Mouse (Mus musculus) hindbrain, embryonic 12.5 days (tissue): ENCODE results near the gene Atp8a2. TPM values are rescaled to one million over a fixed set of nuclear protein-coding genes. Genes with fewer than 3 reads are reported as not detected.

Experiments
- ATAC-seq: fragments of 200-750 bp; cut with Nextera tagmentation; 2 replicates; pipeline ENCODE4 v1.8.0; 2017; ENCODE audit warnings: moderate TSS enrichment; ENCODE audit not compliant: low FRiP score
- H3K27ac ChIP-seq: fragments of 300-500 bp; sonication (generic); 2 replicates; pipeline ENCODE4 v1.5.1; 2016; ENCODE audit warnings: mild to moderate bottlenecking
- H3K27me3 ChIP-seq: fragments of 300-500 bp; sonication (generic); 2 replicates; pipeline ENCODE4 v1.6.1; 2016; ENCODE audit warnings: mild to moderate bottlenecking
- H3K36me3 ChIP-seq: fragments of 300-500 bp; sonication (generic); 2 replicates; pipeline ENCODE4 v1.6.1; 2016; ENCODE audit warnings: mild to moderate bottlenecking
- H3K4me1 ChIP-seq: fragments of 300-500 bp; sonication (generic); 2 replicates; pipeline ENCODE4 v1.6.1; 2016
- H3K4me2 ChIP-seq: fragments of 300-500 bp; sonication (generic); replicated peaks from 2 replicates; pipeline ENCODE4 v1.6.1; 2016; ENCODE audit warnings: mild to moderate bottlenecking
- H3K4me3 ChIP-seq: fragments of 300-500 bp; sonication (generic); 2 replicates; pipeline ENCODE4 v1.5.1; 2016; ENCODE audit warnings: mild to moderate bottlenecking
- H3K9ac ChIP-seq: fragments of 300-500 bp; sonication (generic); 2 replicates; pipeline ENCODE4 v1.6.1; 2016; ENCODE audit warnings: mild to moderate bottlenecking, moderate library complexity
- H3K9me3 ChIP-seq: fragments of 300-500 bp; sonication (generic); replicated peaks from 2 replicates; pipeline ENCODE4 v1.6.1; 2016; ENCODE audit warnings: mild to moderate bottlenecking
- WGBS: fragments of 180-500 bp; shearing (Covaris S2); methylation state at CpG from one replicate; pipeline ENCODE4 v1.1.7; 2016; 5-methylcytosine and 5-hydroxymethylcytosine counted together
- polyA plus RNA-seq: library from polyadenylated mRNA; unstranded; fragments of >200 nt; fragmentation: Nextera tagmentation; extraction: Ambion mirVana; gene quantifications from 2 replicates; pipeline ENCODE4 v1.2.1, GENCODE M21; 2016

Atp8a2 gene
- 20.7 and 21.3 TPM in 2 replicates for polyA plus RNA-seq

- 84% methylated on average over 7 of the region's 7 CpGs for WGBS
- Histone ChIP-seq H3K4me2 (no peak within 1 kb of the TSS), H3K27ac (no peak within 1 kb of the TSS), H3K27me3 (no peaks in the 10 kb centered on the region), H3K36me3 (no peaks in the 10 kb centered on the region), H3K9ac (no peak within 1 kb of the TSS), H3K4me3 (no peak within 1 kb of the TSS), H3K9me3 (no peaks in the 10 kb centered on the region), H3K4me1 (no peaks in the 10 kb centered on the region)
- no peak for ATAC-seq
Observed at GRCm38 (mm10) chr14:60196884-60197283, at the start of gene Atp8a2. Gene Atp8a2, minus strand, starts transcription at chr14:60197179.

- Histone ChIP-seq H3K4me3 (no peak overlapping the region), H3K27me3 (no peaks in the 10 kb centered on the region), H3K36me3 (peaks cover 44% of the 10 kb centered on the region), H3K9ac (no peak overlapping the region), H3K27ac (no peak overlapping the region), H3K4me2 (no peak overlapping the region), H3K9me3 (no peaks in the 10 kb centered on the region), H3K4me1 (no peaks in the 10 kb centered on the region)
- WGBS: 83% methylated on average over 3 of the region's 3 CpGs
- ATAC-seq: no peak
Observed at GRCm38 (mm10) chr14:60238551-60238950, 41.6 kb upstream of the Atp8a2 start.

GRCm38 (mm10) chr14:60219886-60220285 lies 22.9 kb upstream of the Atp8a2 start:
- no peak for ATAC-seq

GRCm38 (mm10) chr14:60217616-60218015 lies 20.6 kb upstream of the Atp8a2 start:
- H3K27ac ChIP-seq: no peak overlapping the region
- no peak overlapping the region for H3K9ac ChIP-seq
- no peak for ATAC-seq
- no peaks in the 10 kb centered on the region for H3K9me3 ChIP-seq
- H3K36me3 ChIP-seq: peaks cover 21% of the 10 kb centered on the region
- WGBS: 98% methylated on average over 4 of the region's 4 CpGs
- no peaks in the 10 kb centered on the region for H3K4me1 ChIP-seq
- no peak overlapping the region for H3K4me2 ChIP-seq
- H3K4me3 ChIP-seq: no peak overlapping the region
- H3K27me3 ChIP-seq: no peaks in the 10 kb centered on the region

More at GRCm38 (mm10) chr14:60219886-60220285, 22.9 kb upstream of the Atp8a2 start:
- no peaks in the 10 kb centered on the region for H3K4me1 ChIP-seq
- no peaks in the 10 kb centered on the region for H3K27me3 ChIP-seq
- no peak overlapping the region for H3K4me2 ChIP-seq
- H3K4me3 ChIP-seq: no peak overlapping the region
- no peak overlapping the region for H3K27ac ChIP-seq
- no peak overlapping the region for H3K9ac ChIP-seq
- 92% methylated on average over 10 of the region's 10 CpGs for WGBS
- H3K9me3 ChIP-seq: no peaks in the 10 kb centered on the region
- peaks cover 21% of the 10 kb centered on the region for H3K36me3 ChIP-seq

- Histone ChIP-seq H3K27me3 (no peaks in the 10 kb centered on the region), H3K36me3 (peaks cover 19% of the 10 kb centered on the region), H3K4me1 (no peaks in the 10 kb centered on the region), H3K9ac (no peak overlapping the region), H3K9me3 (no peaks in the 10 kb centered on the region), H3K27ac (no peak overlapping the region), H3K4me2 (no peak overlapping the region), H3K4me3 (no peak overlapping the region)
- ATAC-seq: no peak
- 90% methylated on average over 1 of the region's 1 CpGs for WGBS
Observed at GRCm38 (mm10) chr14:60216125-60216524, 19.1 kb upstream of the Atp8a2 start.

GRCm38 (mm10) chr14:60215000-60215399 lies 18.0 kb upstream of the Atp8a2 start:
- peaks cover 19% of the 10 kb centered on the region for H3K36me3 ChIP-seq
- no peak for ATAC-seq
- no peak overlapping the region for H3K4me3 ChIP-seq
- H3K9me3 ChIP-seq: no peaks in the 10 kb centered on the region
- WGBS: 95% methylated on average over 3 of the region's 3 CpGs
- H3K27ac ChIP-seq: no peak overlapping the region
- H3K4me2 ChIP-seq: no peak overlapping the region
- H3K4me1 ChIP-seq: no peaks in the 10 kb centered on the region
- no peak overlapping the region for H3K9ac ChIP-seq
- H3K27me3 ChIP-seq: no peaks in the 10 kb centered on the region

GRCm38 (mm10) chr14:60214040-60214439 lies 17.1 kb upstream of the Atp8a2 start:
- no peak overlapping the region for H3K9ac ChIP-seq
- WGBS: 77% methylated on average over 1 of the region's 1 CpGs
- no peak for ATAC-seq

GRCm38 (mm10) chr14:60209166-60209565 lies 12.2 kb upstream of the Atp8a2 start:
- Histone ChIP-seq H3K9me3 (no peaks in the 10 kb centered on the region), H3K4me3 (no peak overlapping the region), H3K27me3 (no peaks in the 10 kb centered on the region), H3K27ac (no peak overlapping the region), H3K4me1 (no peaks in the 10 kb centered on the region), H3K36me3 (no peaks in the 10 kb centered on the region), H3K4me2 (no peak overlapping the region), H3K9ac (no peak overlapping the region)
- 91% methylated on average over 7 of the region's 7 CpGs for WGBS
- no peak for ATAC-seq

More at GRCm38 (mm10) chr14:60214040-60214439, 17.1 kb upstream of the Atp8a2 start:
- no peak overlapping the region for H3K4me2 ChIP-seq
- H3K9me3 ChIP-seq: no peaks in the 10 kb centered on the region
- no peaks in the 10 kb centered on the region for H3K4me1 ChIP-seq
- H3K36me3 ChIP-seq: peaks cover 16% of the 10 kb centered on the region
- no peak overlapping the region for H3K4me3 ChIP-seq
- no peaks in the 10 kb centered on the region for H3K27me3 ChIP-seq
- no peak overlapping the region for H3K27ac ChIP-seq

GRCm38 (mm10) chr14:60204993-60205392 lies 8.0 kb upstream of the Atp8a2 start:
- H3K4me1 ChIP-seq: no peaks in the 10 kb centered on the region
- H3K36me3 ChIP-seq: no peaks in the 10 kb centered on the region
- WGBS: 89% methylated on average over 6 of the region's 6 CpGs
- no peaks in the 10 kb centered on the region for H3K9me3 ChIP-seq
- no peak overlapping the region for H3K4me3 ChIP-seq
- H3K4me2 ChIP-seq: no peak overlapping the region
- no peak for ATAC-seq
- no peaks in the 10 kb centered on the region for H3K27me3 ChIP-seq
- no peak overlapping the region for H3K27ac ChIP-seq
- H3K9ac ChIP-seq: no peak overlapping the region

GRCm38 (mm10) chr14:60195999-60196398 lies 980 bp downstream of the Atp8a2 start:
- ATAC-seq: no peak
- Histone ChIP-seq H3K4me3 (no peak overlapping the region), H3K4me1 (no peaks in the 10 kb centered on the region), H3K9ac (no peak overlapping the region), H3K9me3 (no peaks in the 10 kb centered on the region), H3K36me3 (no peaks in the 10 kb centered on the region), H3K27me3 (no peaks in the 10 kb centered on the region), H3K4me2 (no peak overlapping the region), H3K27ac (no peak overlapping the region)
- WGBS: 87% methylated on average over 5 of the region's 5 CpGs

GRCm38 (mm10) chr14:60194606-60195005 lies 2.4 kb downstream of the Atp8a2 start:
- H3K27me3 ChIP-seq: no peaks in the 10 kb centered on the region
- H3K27ac ChIP-seq: no peak overlapping the region
- ATAC-seq: no peak
- H3K9me3 ChIP-seq: no peaks in the 10 kb centered on the region
- no peaks in the 10 kb centered on the region for H3K36me3 ChIP-seq
- H3K4me2 ChIP-seq: no peak overlapping the region
- no peak overlapping the region for H3K9ac ChIP-seq
- no peak overlapping the region for H3K4me3 ChIP-seq
- 87% methylated on average over 1 of the region's 1 CpGs for WGBS
- H3K4me1 ChIP-seq: no peaks in the 10 kb centered on the region

GRCm38 (mm10) chr14:60189771-60190170 lies 7.2 kb downstream of the Atp8a2 start:
- 82% methylated on average over 5 of the region's 5 CpGs for WGBS
- Histone ChIP-seq H3K4me2 (no peak overlapping the region), H3K9ac (no peak overlapping the region), H3K4me3 (no peak overlapping the region), H3K27ac (no peak overlapping the region), H3K4me1 (no peaks in the 10 kb centered on the region), H3K27me3 (no peaks in the 10 kb centered on the region), H3K36me3 (no peaks in the 10 kb centered on the region), H3K9me3 (no peaks in the 10 kb centered on the region)
- ATAC-seq: no peak

- no peaks in the 10 kb centered on the region for H3K27me3 ChIP-seq
- no peak overlapping the region for H3K4me3 ChIP-seq
- no peaks in the 10 kb centered on the region for H3K9me3 ChIP-seq
- H3K4me2 ChIP-seq: no peak overlapping the region
- no peaks in the 10 kb centered on the region for H3K36me3 ChIP-seq
- ATAC-seq: no peak
- no peaks in the 10 kb centered on the region for H3K4me1 ChIP-seq
- WGBS: 80% methylated on average over 5 of the region's 5 CpGs
- H3K9ac ChIP-seq: no peak overlapping the region
- H3K27ac ChIP-seq: no peak overlapping the region
Observed at GRCm38 (mm10) chr14:60188201-60188825, 8.7 kb downstream of the Atp8a2 start.
